Mouse (Mus musculus): Measurements from ENCODE around the gene Mylk. TPM values are rescaled to one million over a fixed set of nuclear protein-coding genes. Genes with fewer than 3 reads are reported as not detected.

Mylk gene
- polyA plus RNA-seq, 1 experiment from 2014 or later = 5.5 TPM

DNA sequence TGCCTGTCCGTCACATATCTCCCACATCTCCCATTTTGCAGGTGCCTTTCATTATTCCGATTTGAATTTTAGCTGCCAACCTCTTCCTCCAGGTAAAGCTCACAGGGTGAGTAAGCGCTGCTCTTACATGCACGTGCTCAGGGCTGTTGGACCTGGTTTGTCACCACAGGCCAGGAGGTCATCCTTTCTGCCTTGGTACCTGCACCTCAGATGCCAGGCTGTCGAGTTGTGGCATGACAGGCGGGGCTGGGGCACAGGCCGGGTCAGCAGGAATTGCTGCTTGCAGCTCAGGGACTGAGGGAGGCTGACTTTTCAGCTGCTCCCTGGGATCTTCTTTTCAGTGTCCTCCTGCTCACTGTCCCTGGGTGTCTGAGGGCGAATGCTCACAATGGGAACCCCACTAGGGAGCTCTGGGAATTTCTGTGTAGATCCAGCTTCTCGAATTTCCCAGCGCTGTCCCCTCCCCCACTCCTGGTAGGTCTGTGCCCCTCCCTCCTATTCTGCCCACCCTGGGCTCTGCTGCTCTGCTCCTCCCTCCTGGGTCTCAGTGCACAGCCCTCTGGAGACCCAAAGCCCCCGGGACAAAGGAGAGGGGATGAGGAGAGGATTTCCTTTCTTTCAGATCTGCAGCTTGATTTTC is 3.2 kb downstream of the Mylk start:
- Histone ChIP-seq H3K27ac (no peak overlapping the region), H3K4me2 (peak overlapping the region; percentile 6; the same call in 1 of the 2 replicates), H3K9ac (no peak overlapping the region), H3K4me3 (replicated peaks) (no peak overlapping the region), H3K36me3 (replicated peaks) (no peaks in the 10 kb centered on the region), H3K27me3 (peaks cover 31% of the 10 kb centered on the region), H3K4me1 (peaks cover 36% of the 10 kb centered on the region), H3K9me3 (no peaks in the 10 kb centered on the region)
- ATAC-seq (ENCODE audit: low FRiP score) = peak; percentile 54; the same call in 1 of the 2 replicates
- 10% methylated on average over 11 of the region's 11 CpGs for WGBS

DNA sequence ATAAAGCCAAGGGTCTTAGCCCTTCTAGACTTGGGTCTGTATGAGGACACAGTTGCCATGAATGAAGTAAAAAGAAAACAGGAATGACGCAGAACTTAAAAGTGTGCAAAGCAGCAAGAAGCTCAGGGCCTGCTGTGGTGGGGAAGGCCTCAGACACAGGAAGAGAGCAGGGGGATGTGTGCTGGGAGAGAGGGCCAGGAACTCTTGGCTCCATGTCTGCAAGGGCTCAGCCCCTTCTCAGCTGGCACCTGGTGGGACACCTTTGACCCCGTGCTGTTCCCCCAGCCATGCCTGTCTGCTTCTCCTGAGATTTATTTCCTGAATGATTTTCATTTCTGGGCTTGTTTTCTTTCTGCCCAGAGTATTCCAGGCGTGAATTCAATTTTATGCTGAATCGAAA is 4.5 kb downstream of the Mylk start:
- peaks cover 20% of the 10 kb centered on the region for H3K27me3 ChIP-seq
- H3K9ac ChIP-seq = no peak overlapping the region
- H3K36me3 ChIP-seq (replicated peaks) = no peaks in the 10 kb centered on the region
- WGBS = 74% methylated on average over 4 of the region's 4 CpGs
- H3K9me3 ChIP-seq = no peaks in the 10 kb centered on the region
- H3K27ac ChIP-seq = no peak overlapping the region
- H3K4me1 ChIP-seq = peaks cover 36% of the 10 kb centered on the region
- H3K4me3 ChIP-seq (replicated peaks) = no peak overlapping the region
- no peak for ATAC-seq (ENCODE audit: low FRiP score)
- no peak overlapping the region for H3K4me2 ChIP-seq

DNA sequence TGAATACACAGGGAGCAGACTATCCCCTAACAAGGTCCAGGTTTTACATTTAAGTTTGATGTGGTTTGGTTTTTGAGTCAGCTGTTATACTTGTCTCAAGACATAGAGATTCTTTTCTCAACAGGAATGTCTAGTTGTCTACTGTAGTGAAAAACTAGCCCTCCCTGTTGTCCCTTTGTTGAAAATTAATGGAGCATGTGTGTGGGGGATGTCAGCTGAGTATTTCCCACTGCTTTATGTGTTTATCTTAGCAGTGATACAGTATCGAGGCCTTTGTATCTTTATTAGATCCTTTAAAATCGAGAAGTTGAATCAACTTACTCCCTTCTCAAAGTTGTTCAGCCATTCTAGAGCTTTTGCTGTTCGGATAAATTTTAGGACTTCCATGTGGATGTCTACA is 7.0 kb downstream of the Mylk start:
- Histone ChIP-seq H3K4me3 (replicated peaks) (no peak overlapping the region), H3K36me3 (replicated peaks) (no peaks in the 10 kb centered on the region), H3K9me3 (no peaks in the 10 kb centered on the region), H3K4me2 (no peak overlapping the region), H3K27ac (no peak overlapping the region), H3K9ac (no peak overlapping the region), H3K4me1 (peaks cover 23% of the 10 kb centered on the region), H3K27me3 (peaks cover 9% of the 10 kb centered on the region; the same call in 1 of the 2 replicates)
- WGBS = 73% methylated on average over 3 of the region's 3 CpGs
- no peak for ATAC-seq (ENCODE audit: low FRiP score)

DNA sequence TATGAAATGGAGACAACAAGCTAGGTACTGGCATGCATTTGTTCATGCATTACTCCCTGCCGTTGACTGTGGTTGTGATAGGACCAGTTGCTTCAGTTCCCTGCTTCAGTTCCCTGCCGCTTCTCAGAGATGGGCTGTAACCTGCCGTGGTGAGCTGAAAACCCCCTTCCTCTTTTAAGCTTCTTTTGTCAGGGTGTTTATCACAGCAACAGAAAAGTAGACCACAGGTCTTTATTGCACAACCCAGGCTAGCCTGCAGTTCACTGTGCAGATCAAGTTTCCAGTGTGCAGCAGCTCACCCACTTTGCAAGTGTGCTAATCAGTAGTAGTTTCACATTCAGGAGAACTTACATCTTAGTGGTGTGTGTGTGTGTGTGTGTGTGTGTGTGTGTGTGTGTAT is 8.0 kb downstream of the Mylk start:
- H3K9ac ChIP-seq = no peak overlapping the region
- H3K4me2 ChIP-seq = no peak overlapping the region
- no peak for ATAC-seq (ENCODE audit: low FRiP score)
- H3K27ac ChIP-seq = no peak overlapping the region
- WGBS = 91% methylated on average over 3 of the region's 3 CpGs
- H3K4me3 ChIP-seq (replicated peaks) = no peak overlapping the region
- no peaks in the 10 kb centered on the region for H3K36me3 ChIP-seq (replicated peaks)
- H3K4me1 ChIP-seq = peaks cover 24% of the 10 kb centered on the region
- H3K9me3 ChIP-seq = no peaks in the 10 kb centered on the region
- peaks cover 7% of the 10 kb centered on the region; the same call in 1 of the 2 replicates for H3K27me3 ChIP-seq

DNA sequence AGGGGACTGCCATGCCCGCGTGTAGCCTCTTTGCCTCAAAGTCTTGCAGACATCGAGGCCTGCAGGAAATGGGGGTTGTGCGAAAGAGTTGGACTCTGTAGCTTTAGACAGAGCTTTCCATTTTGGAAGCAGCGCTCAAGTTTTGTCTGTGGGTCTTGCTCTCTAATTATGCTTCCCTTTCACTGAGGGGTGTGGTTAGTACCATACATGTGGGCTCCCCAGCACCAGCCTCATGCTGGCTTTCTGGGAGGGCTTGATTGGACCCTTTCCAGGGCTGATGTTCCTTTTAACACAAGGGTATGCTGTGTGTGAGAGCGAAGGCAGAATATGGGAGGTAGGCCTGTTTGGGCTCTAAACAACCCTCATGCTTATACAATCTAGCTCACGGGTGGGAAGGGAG is 12.0 kb downstream of the Mylk start:
- Histone ChIP-seq H3K27me3 (0 out of 2 replicates have a peak, but pooled peaks cover 5% of the 10 kb centered on the region), H3K36me3 (replicated peaks) (no peaks in the 10 kb centered on the region), H3K27ac (no peak overlapping the region), H3K4me1 (peaks cover 5% of the 10 kb centered on the region; the same call in 1 of the 2 replicates), H3K4me3 (replicated peaks) (no peak overlapping the region), H3K9ac (no peak overlapping the region), H3K4me2 (no peak overlapping the region), H3K9me3 (no peaks in the 10 kb centered on the region)
- ATAC-seq (ENCODE audit: low FRiP score) = no peak
- WGBS = 73% methylated on average over 7 of the region's 7 CpGs

DNA sequence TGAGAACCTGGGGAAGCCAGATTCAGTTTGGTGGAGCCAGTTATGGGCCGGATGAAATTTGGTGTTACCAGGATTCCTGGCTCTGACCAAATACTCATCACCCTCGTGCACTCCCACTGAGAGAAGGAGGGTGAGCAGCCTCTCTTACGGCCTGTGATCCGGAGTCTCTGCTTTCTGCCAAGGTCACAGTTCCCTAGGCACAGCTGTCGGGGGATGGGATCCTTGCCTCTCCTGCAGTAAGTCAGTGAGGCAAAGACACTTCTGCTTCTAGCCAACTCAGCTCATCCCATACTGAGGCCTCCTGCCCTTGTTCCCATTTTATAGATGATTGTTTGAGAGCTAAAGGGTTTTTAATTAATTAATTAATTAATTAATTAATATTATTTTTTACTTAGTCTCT is 13.2 kb downstream of the Mylk start:
- Histone ChIP-seq H3K27me3 (0 out of 2 replicates have a peak, but pooled peaks cover 5% of the 10 kb centered on the region), H3K9me3 (no peaks in the 10 kb centered on the region), H3K27ac (no peak overlapping the region), H3K4me3 (replicated peaks) (no peak overlapping the region), H3K9ac (no peak overlapping the region), H3K4me2 (no peak overlapping the region), H3K4me1 (peaks cover 5% of the 10 kb centered on the region; the same call in 1 of the 2 replicates), H3K36me3 (replicated peaks) (no peaks in the 10 kb centered on the region)
- 65% methylated on average over 5 of the region's 5 CpGs for WGBS
- no peak for ATAC-seq (ENCODE audit: low FRiP score)

DNA sequence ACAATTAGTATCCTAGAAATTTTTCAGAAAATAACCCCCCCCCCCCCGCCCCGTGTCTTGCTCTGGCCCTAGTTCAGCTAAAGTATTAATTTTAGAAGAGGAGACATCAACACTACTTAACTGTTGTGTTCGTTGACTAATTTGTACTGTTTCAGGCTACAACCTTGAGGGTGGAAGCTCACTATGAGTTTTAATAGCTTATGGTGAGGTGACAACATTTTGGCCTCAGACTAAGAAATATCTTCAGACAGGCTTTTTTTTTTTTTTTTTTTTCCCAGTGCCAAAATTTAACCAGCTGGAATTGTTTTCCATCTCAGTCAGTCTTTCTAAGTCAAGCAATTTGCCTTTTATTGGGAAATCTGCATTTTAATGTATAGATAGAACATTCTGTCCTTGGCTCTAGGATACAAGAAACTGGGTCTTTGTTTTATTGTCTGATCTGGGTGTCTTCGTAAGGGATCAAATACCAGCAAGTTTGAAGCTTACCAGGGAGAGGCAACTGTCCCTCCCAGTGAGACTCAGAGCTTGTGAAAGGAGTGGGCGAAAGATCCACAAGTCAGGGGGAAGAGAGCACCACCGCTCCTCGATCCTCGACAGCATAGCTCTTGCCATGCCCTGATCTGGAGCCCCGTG is 19.1 kb downstream of the Mylk start:
- no peaks in the 10 kb centered on the region for H3K9me3 ChIP-seq
- no peak overlapping the region for H3K9ac ChIP-seq
- H3K4me2 ChIP-seq = no peak overlapping the region
- H3K4me3 ChIP-seq (replicated peaks) = no peak overlapping the region
- H3K4me1 ChIP-seq = peaks cover 3% of the 10 kb centered on the region; the same call in 1 of the 2 replicates
- no peaks in the 10 kb centered on the region for H3K36me3 ChIP-seq (replicated peaks)
- no peak overlapping the region for H3K27ac ChIP-seq
- WGBS = 83% methylated on average over 9 of the region's 9 CpGs
- no peak for ATAC-seq (ENCODE audit: low FRiP score)
- H3K27me3 ChIP-seq = no peaks in the 10 kb centered on the region

DNA sequence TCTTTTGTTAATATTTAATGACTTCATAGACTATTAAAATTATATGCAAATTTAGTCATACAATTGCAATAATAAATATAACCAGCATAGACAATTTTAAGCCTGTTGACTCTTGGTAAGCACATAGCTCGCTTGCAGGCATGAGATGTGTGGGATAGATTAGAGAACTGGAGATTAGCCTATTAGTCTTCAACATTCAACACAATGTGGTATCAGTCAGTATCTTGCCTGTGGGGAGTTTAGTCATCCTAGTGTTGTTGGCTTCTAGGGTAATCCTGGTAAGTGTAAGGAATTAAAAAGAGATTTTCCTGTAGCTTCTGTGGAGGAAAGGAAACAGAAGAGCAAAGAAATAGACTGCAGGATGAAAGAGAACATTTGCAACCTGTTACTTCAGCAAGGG is 20.7 kb downstream of the Mylk start:
- Histone ChIP-seq H3K4me3 (replicated peaks) (no peak overlapping the region), H3K27ac (no peak overlapping the region), H3K27me3 (0 out of 2 replicates have a peak, but pooled peaks cover 3% of the 10 kb centered on the region), H3K36me3 (replicated peaks) (no peaks in the 10 kb centered on the region), H3K4me1 (peaks cover 3% of the 10 kb centered on the region; the same call in 1 of the 2 replicates), H3K9me3 (no peaks in the 10 kb centered on the region), H3K9ac (no peak overlapping the region), H3K4me2 (no peak overlapping the region)
- WGBS = 77% methylated on average over 1 of the region's 1 CpGs
- no peak for ATAC-seq (ENCODE audit: low FRiP score)

DNA sequence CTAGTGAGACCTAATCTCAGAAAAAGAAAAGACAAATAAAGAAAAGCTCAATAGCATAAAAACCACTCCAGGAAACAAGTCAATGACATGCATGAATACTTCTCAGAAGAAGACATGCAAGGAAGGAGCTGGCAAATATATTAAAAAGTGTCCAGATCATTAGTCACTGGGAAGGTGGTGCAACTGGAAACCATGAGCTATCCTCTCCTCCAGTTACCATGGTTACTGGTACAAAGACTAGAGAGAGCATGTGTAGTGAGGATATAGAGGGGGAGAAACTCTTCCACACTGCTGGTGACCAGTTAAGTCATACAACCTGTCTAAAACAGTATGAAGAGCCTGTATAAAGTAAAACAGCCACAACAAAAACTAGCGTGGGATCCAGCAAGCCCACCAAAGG is 21.2 kb downstream of the Mylk start:
- WGBS = 98% methylated on average over 1 of the region's 1 CpGs
- ATAC-seq (ENCODE audit: low FRiP score) = no peak
- H3K4me3 ChIP-seq (replicated peaks) = no peak overlapping the region

DNA sequence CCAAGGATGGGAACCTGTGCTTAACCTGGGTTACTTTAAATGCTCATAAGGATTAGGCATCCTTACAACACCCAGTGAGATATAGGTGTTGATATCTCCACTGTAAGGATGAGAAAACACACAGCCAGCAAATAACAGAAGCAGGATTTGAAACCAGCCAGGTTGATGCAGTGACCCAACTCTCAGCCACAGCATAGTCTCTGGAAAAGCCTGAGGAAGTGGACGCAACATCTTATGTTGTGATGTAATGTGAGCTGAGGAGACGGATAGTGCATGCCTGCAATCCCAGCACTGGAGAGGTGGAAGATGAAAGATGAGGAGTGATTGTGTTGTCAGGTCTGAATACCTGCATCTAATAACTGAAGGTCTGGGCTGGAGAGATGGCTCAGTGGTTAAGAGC is 22.4 kb downstream of the Mylk start:
- Histone ChIP-seq H3K4me2 (no peak overlapping the region), H3K9me3 (0 out of 2 replicates have a peak, but pooled peaks cover 6% of the 10 kb centered on the region), H3K9ac (no peak overlapping the region), H3K27me3 (0 out of 2 replicates have a peak, but pooled peaks cover 3% of the 10 kb centered on the region), H3K27ac (no peak overlapping the region), H3K4me3 (replicated peaks) (no peak overlapping the region), H3K36me3 (replicated peaks) (no peaks in the 10 kb centered on the region), H3K4me1 (peaks cover 4% of the 10 kb centered on the region)
- WGBS = 100% methylated on average over 2 of the region's 2 CpGs
- no peak for ATAC-seq (ENCODE audit: low FRiP score)

More for the DNA sequence above, 21.2 kb downstream of the Mylk start:
- 0 out of 2 replicates have a peak, but pooled peaks cover 3% of the 10 kb centered on the region for H3K27me3 ChIP-seq
- H3K27ac ChIP-seq = no peak overlapping the region
- no peak overlapping the region for H3K4me2 ChIP-seq
- H3K9ac ChIP-seq = no peak overlapping the region
- peaks cover 3% of the 10 kb centered on the region; the same call in 1 of the 2 replicates for H3K4me1 ChIP-seq
- no peaks in the 10 kb centered on the region for H3K36me3 ChIP-seq (replicated peaks)
- H3K9me3 ChIP-seq = 0 out of 2 replicates have a peak, but pooled peaks cover 2% of the 10 kb centered on the region

DNA sequence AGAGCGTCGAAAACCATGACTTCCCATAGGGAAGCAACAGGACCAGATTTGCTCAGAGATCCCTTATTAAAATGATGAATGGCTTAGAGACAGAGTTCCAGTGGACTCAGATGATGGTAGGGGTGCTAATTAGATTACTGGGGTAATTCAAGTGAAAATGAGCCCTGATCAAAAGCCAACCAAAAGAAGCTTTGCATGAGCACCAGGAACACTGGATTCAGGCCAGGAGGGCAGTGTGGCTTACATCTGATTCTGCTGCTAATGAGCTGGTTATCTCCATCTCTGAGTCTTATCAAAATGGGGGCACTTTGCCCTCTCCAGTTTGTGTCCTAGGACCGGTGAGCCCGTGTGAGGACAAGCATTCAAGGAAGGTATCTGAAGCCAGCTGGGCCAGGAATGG is 23.4 kb downstream of the Mylk start:
- Histone ChIP-seq H3K36me3 (replicated peaks) (no peaks in the 10 kb centered on the region), H3K9me3 (0 out of 2 replicates have a peak, but pooled peaks cover 6% of the 10 kb centered on the region), H3K4me1 (peaks cover 12% of the 10 kb centered on the region), H3K9ac (no peak overlapping the region), H3K4me2 (no peak overlapping the region), H3K27ac (no peak overlapping the region), H3K27me3 (0 out of 2 replicates have a peak, but pooled peaks cover 4% of the 10 kb centered on the region), H3K4me3 (replicated peaks) (no peak overlapping the region)
- ATAC-seq (ENCODE audit: low FRiP score) = no peak
- WGBS = 45% methylated on average over 4 of the region's 4 CpGs

DNA sequence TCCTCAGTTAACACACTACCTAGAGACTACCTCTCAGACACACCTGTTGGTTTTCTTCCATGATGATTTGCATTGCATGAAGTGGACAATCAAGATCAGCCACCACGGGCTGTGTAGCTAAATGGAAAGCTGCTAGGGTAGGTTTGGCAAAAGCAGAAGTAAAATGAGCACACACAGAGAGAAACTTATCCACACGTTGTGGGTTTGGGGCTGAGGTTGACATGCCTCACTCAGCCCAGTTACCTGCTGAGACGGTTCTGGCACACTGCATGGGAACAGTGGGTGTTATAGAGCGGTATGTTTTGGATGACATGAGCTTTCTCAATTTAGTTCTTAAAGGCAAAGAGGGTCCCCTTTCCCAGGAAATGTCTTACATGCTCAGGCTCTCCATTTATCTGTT is 25.1 kb downstream of the Mylk start:
- H3K4me3 ChIP-seq (replicated peaks) = no peak overlapping the region
- WGBS = 92% methylated on average over 4 of the region's 4 CpGs
- peaks cover 15% of the 10 kb centered on the region for H3K4me1 ChIP-seq
- no peaks in the 10 kb centered on the region for H3K36me3 ChIP-seq (replicated peaks)
- ATAC-seq (ENCODE audit: low FRiP score) = no peak
- H3K4me2 ChIP-seq = no peak overlapping the region
- no peak overlapping the region for H3K9ac ChIP-seq
- H3K27me3 ChIP-seq = peaks cover 10% of the 10 kb centered on the region; the same call in 1 of the 2 replicates
- no peak overlapping the region for H3K27ac ChIP-seq
- H3K9me3 ChIP-seq = 0 out of 2 replicates have a peak, but pooled peaks cover 6% of the 10 kb centered on the region

Measured in forebrain, embryonic 12.5 days (tissue).